Mouse (Mus musculus): Measurements from ENCODE around the gene Insm1. TPM values are rescaled to one million over a fixed set of nuclear protein-coding genes. Genes with fewer than 3 reads are reported as not detected.

Gene Insm1
- not detected for polyA plus RNA-seq (2017; shearing (Covaris generic))

- ATAC-seq, result peak; percentile 30
Observed at GRCm38 (mm10) chr2:146221076-146221928, at the start of gene Insm1. Insm1 (plus strand) TSS chr2:146221921.

GRCm38 (mm10) chr2:146172106-146172505, 49.6 kb upstream of the Insm1 start:
- no peak for ATAC-seq

GRCm38 (mm10) chr2:146174173-146174572, 47.5 kb upstream of the Insm1 start:
- ATAC-seq, result no peak

GRCm38 (mm10) chr2:146178718-146179117, 43.0 kb upstream of the Insm1 start:
- no peak for ATAC-seq

GRCm38 (mm10) chr2:146183830-146184793, 37.6 kb upstream of the Insm1 start:
- ATAC-seq, result no peak

- no peak for ATAC-seq
Observed at GRCm38 (mm10) chr2:146196126-146196525, 25.6 kb upstream of the Insm1 start.

GRCm38 (mm10) chr2:146197947-146198346, 23.8 kb upstream of the Insm1 start:
- ATAC-seq, result peak; percentile 86

- no peak for ATAC-seq
Observed at GRCm38 (mm10) chr2:146210968-146211367, 10.8 kb upstream of the Insm1 start.

GRCm38 (mm10) chr2:146214715-146215114, 7.0 kb upstream of the Insm1 start:
- peak; percentile 88 for ATAC-seq

- ATAC-seq, result no peak
Observed at GRCm38 (mm10) chr2:146216111-146217064, 5.3 kb upstream of the Insm1 start.

GRCm38 (mm10) chr2:146217227-146217980, 4.3 kb upstream of the Insm1 start:
- ATAC-seq, result no peak

GRCm38 (mm10) chr2:146218161-146218691, 3.5 kb upstream of the Insm1 start:
- ATAC-seq, result no peak

- ATAC-seq, result no peak
Observed at GRCm38 (mm10) chr2:146218881-146219535, 2.7 kb upstream of the Insm1 start.

- no peak for ATAC-seq
Observed at GRCm38 (mm10) chr2:146219791-146220190, 1.9 kb upstream of the Insm1 start.

- no peak for ATAC-seq
Observed at GRCm38 (mm10) chr2:146220591-146221075, 1.1 kb upstream of the Insm1 start.

GRCm38 (mm10) chr2:146221929-146222278, 183 bp downstream of the Insm1 start:
- ATAC-seq, result no peak

GRCm38 (mm10) chr2:146222279-146223175, 806 bp downstream of the Insm1 start:
- no peak for ATAC-seq

- no peak for ATAC-seq
Observed at GRCm38 (mm10) chr2:146223176-146223905, 1.6 kb downstream of the Insm1 start.

- no peak for ATAC-seq
Observed at GRCm38 (mm10) chr2:146224141-146224540, 2.4 kb downstream of the Insm1 start.
